Mouse (Mus musculus): ENCODE results near the gene Syp.
A peak's percentile ranks its signal among the peaks of the same experiment; 100 is the strongest.

Gene Syp

GRCm38 (mm10) chrX:7664791-7665190 lies 26.5 kb downstream of the Syp start:
- DNase-seq = no peak

GRCm38 (mm10) chrX:7665739-7666502 lies 27.6 kb downstream of the Syp start:
- no peak for DNase-seq

DNA sequence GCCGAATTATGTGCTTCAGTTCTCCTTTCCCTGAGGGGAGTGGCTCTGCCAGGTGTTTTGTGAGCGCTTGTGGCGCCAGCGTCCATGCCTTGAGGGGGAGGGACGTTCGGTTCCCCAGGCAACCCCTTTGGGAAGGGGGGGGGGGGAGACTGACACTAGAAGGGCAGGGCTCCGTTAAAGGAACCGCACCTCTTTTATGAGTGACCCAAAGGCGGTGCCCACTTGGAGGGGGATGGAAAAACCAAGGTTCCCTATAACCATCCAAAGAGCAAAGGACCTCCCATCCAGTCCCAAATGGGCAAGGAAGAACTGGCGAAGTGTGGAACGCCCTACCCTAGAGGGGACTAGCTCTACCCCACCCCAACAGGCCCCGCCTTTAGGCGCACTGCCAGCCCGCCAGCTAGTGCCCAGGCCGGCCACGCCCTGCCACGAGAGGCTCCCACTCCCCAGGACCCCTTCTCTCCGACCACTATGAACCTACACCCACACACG lies 32.2 kb downstream of the Syp start:
- peak in 1 of 2 experiments; percentile 56 for DNase-seq

- peak in 1 of 2 experiments; percentile 25 for DNase-seq
Observed at GRCm38 (mm10) chrX:7670921-7671623, 32.8 kb downstream of the Syp start, which contains the start of gene Plp2. TSS of gene Plp2 (minus strand) at chrX:7671390.

DNA sequence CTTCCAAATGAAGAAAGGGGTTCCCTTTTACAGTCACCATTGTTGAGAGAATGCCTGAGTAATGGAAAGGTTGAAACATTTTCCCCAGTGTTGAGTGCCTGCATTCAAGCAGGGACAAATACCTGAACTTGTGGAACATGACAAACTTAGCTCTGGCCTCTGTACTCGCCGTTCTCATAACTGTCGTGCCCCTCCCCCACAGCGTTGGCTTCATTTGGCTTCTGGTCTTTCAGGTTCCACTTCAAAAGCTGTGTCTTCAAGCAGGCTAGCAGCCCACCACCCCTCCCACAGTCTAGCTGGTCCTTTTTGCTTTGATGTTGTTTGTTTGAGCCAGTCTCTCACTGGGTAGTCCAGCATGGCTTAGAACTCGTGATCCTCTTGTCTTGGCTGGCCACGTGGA lies 34.5 kb downstream of the Syp start:
- DNase-seq = no peak

DNA sequence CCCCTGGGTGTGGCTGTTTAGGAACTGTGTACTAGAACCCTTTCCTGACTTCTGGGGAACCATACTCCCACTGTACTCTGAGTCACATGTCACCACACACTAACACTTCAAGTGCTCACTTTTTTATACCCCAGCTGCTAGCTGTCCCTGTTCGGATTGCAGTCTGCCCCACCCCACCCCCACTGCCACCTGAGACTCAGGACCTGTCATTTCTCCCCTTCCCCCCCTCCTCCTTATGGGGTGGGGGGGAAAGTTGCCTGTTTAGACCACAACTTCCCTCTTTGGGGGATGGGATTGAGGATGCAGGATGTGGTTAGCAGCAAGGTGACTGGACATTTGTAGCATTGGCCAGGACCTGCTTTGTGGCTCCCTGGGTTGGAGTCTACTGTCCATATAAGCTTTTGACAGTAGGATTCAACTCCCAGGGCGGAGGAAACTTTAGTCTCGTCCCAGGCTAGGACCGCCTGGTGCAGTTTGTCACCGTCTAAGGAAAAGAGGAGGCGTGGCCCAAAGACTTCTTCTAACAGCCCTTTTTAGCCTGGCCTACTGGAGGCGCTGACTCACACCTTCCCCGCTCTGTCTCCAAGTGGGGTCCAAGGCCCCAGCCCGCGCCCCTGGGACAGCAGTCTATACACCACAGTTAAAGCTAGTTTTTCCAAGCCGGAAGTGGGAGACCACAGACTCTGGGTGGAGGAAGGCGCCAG lies 35.5 kb downstream of the Syp start:
- peak in 1 of 2 experiments; percentile 38 for DNase-seq

DNA sequence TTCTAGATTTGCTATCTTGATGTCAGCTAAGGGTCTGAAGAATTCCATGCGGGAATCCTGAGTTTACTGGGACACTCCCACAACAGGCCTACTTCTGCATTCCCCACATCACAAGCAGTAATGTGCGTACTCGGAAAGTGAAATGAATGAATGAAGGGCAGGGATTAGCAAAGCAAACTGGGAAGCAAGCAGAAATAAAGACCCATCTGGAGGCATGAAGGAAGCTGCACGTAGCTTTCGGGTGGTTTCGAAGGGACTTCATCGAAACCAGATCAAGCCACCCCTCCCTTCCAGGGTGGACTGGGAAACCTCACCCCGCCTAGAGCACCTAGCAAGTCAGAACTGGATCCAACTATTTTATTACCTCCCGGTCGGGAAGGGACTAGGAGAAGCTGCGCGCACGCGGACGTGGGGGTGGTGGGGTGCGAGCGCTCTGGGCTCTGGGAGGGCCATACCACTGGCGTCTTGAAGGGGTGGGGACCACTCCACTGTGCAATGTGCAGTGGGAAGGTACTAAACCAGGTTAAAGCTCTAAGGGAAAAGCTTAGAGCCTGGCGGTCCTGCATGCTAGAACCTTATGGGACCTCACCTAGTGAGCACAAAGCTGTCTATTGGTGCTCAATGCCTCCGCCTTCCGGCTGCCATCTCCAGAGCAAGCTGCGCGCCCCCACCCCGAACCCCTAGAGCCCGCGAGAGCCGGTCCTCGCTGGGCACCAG lies 36.2 kb downstream of the Syp start:
- DNase-seq = peak in 1 of 2 experiments; percentile 26

DNA sequence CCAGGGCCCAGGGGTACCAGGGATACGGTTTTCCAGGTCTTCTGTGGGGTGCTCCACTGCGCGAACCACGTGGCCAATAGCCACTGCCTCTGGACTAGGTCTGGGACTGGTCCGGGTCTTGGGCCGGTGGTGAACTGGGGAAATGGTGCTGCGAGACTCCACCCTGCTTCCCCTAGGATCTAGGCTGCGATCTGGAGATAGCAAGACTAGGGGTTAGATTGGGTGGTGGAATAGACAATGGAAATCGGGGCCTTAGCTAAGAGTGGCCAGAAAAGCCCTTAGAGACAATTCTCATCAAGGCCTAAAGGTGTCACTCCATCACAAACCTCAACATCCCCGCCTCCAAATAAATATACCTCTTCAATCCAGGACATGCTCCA lies 36.7 kb downstream of the Syp start:
- no peak for DNase-seq

DNA sequence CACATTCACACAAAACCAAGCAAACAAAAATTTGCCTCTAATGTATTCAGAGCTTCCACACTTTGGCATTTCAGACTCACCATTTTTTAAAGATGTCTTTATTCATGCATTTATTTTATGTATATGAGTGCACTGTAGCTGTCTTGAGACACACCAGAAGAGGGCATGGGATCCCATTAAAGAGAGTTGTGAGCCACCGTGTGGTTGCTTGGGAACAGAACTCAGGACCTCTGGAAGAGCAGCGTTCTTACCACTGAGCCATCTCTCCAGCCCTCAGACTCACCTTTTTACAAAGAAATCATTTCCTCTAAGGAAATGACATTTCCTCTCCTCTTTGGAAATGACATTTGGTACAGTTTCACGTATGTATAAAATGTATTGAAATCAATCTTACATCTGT lies 40.7 kb downstream of the Syp start:
- no peak for DNase-seq

DNA sequence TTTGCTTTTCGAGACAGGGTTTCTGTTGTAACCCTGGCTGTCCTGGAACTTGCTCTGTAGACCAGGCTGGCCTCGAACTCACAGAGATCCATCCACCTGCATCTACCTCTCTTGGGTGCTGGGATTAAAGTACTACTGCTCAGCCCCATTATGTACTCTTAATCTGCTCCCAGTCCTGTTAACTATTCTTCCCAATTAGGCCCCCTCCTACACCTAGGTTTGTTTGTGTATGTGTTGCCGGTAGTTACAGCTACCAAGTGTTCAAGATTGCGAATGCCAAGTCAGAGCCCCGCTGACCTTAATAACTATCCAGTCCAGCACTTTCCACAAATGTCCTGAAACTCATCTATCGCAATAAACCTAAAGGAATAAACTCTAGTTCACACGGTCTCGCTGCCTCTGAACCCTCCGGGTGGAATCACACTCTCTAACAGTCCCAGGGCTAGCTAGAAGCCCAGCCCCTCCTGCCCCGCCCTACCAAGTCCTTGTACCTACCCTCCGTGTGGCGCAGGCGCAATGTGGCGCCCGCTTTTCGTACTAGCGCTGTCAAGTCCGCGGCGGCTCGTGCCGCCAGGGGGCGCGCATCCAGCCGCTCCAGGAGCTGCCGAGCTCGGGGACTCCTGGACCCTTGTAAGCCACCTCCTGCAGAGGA lies 41.3 kb downstream of the Syp start:
- peak; percentile 74 to 77 for DNase-seq

- no peak for DNase-seq
Observed at GRCm38 (mm10) chrX:7680057-7680412, 41.8 kb downstream of the Syp start.

GRCm38 (mm10) chrX:7680864-7681263 lies 42.6 kb downstream of the Syp start, which contains the start of gene Magix:
TSS of gene Magix (minus strand) at chrX:7681251.
- DNase-seq = no peak

DNA sequence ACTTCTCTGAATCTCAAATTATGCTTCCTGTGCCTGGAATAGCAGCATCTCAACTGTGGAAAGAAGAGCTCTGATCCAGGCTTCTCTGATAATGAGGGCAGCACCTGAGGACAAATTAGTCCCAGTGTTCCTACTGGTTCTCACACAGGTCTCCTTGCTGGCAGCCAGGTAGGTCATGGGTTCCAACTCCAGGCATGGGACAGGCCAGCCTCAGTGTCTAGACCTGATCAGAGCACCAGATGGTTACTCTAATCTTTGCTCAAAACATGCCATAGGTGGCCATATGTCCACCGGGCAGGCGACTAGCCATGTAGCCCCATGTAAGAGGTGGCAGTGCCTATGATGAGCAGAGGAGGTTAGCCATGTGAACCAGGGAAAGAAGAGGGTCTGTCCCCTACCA lies 50.0 kb downstream of the Syp start:
- no peak for DNase-seq

DNA sequence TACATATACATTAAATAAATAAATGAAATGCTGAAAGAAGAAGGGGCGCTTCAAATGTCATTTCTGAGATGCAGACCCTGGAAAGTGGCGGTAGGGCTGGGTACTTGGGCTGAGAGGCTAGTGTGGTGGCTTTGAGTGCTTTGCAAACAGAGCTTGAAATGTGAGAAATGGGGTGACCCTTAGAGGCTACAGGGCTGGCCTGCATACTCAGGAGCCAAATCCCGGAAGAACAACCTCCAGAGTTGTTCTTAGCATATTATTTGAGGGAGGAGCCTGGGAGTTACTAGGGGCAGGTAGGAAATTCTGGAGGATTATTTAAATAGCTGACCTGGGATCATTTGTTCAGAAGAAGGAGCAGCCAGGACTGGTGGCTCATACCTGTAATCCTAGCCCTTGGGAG lies 52.2 kb downstream of the Syp start:
- DNase-seq = no peak

GRCm38 (mm10) chrX:7692862-7693261 lies 54.6 kb downstream of the Syp start:
- DNase-seq = no peak

GRCm38 (mm10) chrX:7696520-7696919 lies 58.2 kb downstream of the Syp start:
- DNase-seq = no peak

- peak; percentile 70 to 79 for DNase-seq
Observed at GRCm38 (mm10) chrX:7696954-7697381, 58.7 kb downstream of the Syp start, which contains the start of gene Gpkow. TSS of gene Gpkow (plus strand) at chrX:7697131.
